Mouse (Mus musculus) heart, embryonic 16.5 days (tissue): ENCODE results near the gene Osbpl7. TPM values are rescaled to one million over a fixed set of nuclear protein-coding genes. Genes with fewer than 3 reads are reported as not detected.

Source experiments
- ATAC-seq: fragments of 200-750 bp; cut with Nextera tagmentation; replicated peaks from 2 replicates; pipeline ENCODE4 v1.8.0; 2017; ENCODE audit warnings: moderate number of reproducible peaks; ENCODE audit not compliant: insufficient read depth, low FRiP score; ENCODE audit errors: extremely low read depth
- H3K27ac ChIP-seq: fragments of 300-500 bp; sonication (generic); 2 replicates; pipeline ENCODE4 v1.5.1; 2014; ENCODE audit warnings: mild to moderate bottlenecking, low read length, control low read depth, moderate library complexity
- H3K27me3 ChIP-seq: fragments of 300-500 bp; sonication (generic); 2 replicates; pipeline ENCODE4 v1.6.1; 2014; ENCODE audit warnings: low read length, mixed read lengths; ENCODE audit not compliant: control insufficient read depth, insufficient read depth
- H3K36me3 ChIP-seq: fragments of 300-500 bp; sonication (generic); 2 replicates; pipeline ENCODE4 v1.6.1; 2014; ENCODE audit not compliant: control insufficient read depth, insufficient read depth
- H3K4me1 ChIP-seq: fragments of 300-500 bp; sonication (generic); 2 replicates; pipeline ENCODE4 v1.6.1; 2014; ENCODE audit warnings: low read length, mixed read lengths; ENCODE audit not compliant: control insufficient read depth, insufficient read depth
- H3K4me2 ChIP-seq: fragments of 300-500 bp; sonication (generic); 2 replicates; pipeline ENCODE4 v1.6.1; 2014; ENCODE audit warnings: low read depth, mild to moderate bottlenecking, control low read depth, low read length
- H3K4me3 ChIP-seq: fragments of 300-500 bp; sonication (generic); 2 replicates; pipeline ENCODE4 v1.5.1; 2014; ENCODE audit warnings: mild to moderate bottlenecking, control low read depth, low read length
- H3K9ac ChIP-seq: fragments of 300-500 bp; sonication (generic); 2 replicates; pipeline ENCODE4 v1.6.1; 2014; ENCODE audit warnings: low read length, control low read depth
- H3K9me3 ChIP-seq: fragments of 300-500 bp; sonication (generic); replicated peaks from 2 replicates; pipeline ENCODE4 v1.6.1; 2016; ENCODE audit warnings: low read length; ENCODE audit not compliant: control insufficient read depth
- WGBS: fragments of 180-500 bp; shearing (Covaris S2); extraction: QIAGEN DNeasy Blood & Tissue Kit; methylation state at CpG from one replicate; pipeline ENCODE4 v1.1.7; 2014; 5-methylcytosine and 5-hydroxymethylcytosine counted together
- microRNA-seq: library from miRNA; unstranded; fragments of <30 nt; microRNA quantifications from one replicate; pipeline ENCODE4, GENCODE M21; 2017
- polyA plus RNA-seq: library from polyadenylated mRNA; unstranded; fragments of >200 nt; fragmentation: Nextera tagmentation; extraction: Ambion mirVana; gene quantifications from 2 replicates; pipeline ENCODE4 v1.2.1, GENCODE M21; 2015

Osbpl7 gene
- polyA plus RNA-seq, 1 experiment from 2014 or later = 5.5 TPM

DNA sequence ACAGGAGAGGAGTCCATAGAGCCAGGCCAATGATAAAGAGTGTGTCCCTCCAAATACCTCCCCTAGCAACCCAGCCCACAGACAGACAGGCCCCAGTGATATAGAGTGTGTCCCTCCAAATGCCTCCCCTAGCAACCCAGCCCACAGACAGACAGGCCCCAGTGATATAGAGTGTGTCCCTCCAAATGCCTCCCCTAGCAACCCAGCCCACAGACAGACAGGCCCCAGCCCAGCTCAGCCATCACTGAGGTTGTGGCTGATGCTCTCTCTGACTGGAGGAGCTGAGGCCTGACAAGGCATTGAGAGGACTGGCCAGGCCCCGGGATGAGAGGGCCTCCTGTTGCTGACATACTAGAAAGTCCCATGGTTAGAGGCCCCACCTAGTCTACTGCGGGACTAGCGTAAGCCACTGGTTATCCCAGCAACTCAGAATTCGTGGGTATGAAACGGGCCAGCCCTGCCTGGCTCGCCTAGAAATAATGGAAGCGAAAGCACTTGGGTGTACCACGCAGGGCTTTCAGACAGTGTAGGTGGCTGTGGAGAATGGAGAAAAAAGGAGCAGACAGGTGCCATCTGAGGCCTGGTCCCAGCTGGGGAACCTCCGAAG is 62.2 kb downstream of the Osbpl7 start:
- H3K9ac ChIP-seq = no peak overlapping the region
- no peak overlapping the region for H3K4me3 ChIP-seq
- H3K36me3 ChIP-seq = no peaks in the 10 kb centered on the region
- H3K27me3 ChIP-seq = peaks cover 49% of the 10 kb centered on the region
- no peaks in the 10 kb centered on the region for H3K9me3 ChIP-seq
- peaks cover 11% of the 10 kb centered on the region for H3K4me1 ChIP-seq
- 78% methylated on average over 9 of the region's 9 CpGs for WGBS
- H3K4me2 ChIP-seq = no peak overlapping the region
- H3K27ac ChIP-seq = no peak overlapping the region
- no peak for ATAC-seq

DNA sequence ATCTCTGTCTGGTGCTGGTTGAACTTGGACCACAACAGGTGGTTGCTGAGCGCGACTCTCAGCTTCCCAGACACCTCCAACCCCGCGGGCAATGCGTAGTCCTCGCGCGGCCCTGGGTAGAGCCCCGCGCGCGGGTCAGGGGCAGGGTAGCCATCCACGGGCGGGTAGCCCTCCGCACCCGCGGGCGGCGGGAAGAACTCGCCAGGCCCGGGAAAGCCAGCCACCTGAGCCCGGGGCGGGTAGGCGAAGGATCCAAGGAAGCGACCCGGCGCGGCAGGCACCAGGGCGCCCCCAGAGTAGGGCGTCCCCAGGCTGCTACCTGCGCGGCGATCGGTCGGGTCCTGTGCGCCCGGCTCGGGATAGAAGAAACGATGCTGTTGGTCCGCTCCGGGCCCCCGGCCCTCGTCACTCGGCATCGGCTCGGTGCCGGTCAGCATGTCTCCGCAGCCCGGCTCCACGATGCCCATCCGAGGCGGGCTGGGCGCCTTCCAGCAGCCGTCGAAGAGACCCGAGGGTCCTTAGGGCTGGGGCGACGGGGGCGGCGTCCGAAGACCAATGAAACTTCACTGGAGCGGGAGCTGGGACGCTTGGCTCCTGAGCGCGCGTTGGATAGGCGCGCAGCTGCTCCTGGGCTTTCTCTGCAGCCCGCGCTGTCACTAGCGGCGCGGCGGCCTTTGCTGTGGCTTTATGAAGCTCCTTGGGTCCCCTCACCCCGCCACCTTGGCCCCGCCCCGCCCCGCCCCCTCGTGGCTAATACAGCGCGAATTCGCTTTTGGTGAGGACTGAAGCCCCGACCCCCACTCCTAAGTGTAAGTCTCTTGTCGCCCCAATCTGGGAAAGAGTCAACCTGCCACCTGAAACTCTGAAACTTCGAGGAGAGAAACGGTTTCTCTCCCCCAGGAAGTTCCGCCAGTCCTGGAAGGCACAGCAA is 64.5 kb downstream of the Osbpl7 start, which contains the start of gene Tbx21:
Gene Tbx21, minus strand, starts transcription at position 661 of the 931 bp plus-strand sequence.
- peak within 1 kb of the TSS; percentile 53 for H3K4me3 ChIP-seq
- peaks cover 11% of the 10 kb centered on the region for H3K4me1 ChIP-seq
- peaks cover 66% of the 10 kb centered on the region for H3K27me3 ChIP-seq
- 0 out of 2 replicates have a peak, but pooled peaks have one; percentile 15 for ATAC-seq
- H3K27ac ChIP-seq = no peak within 1 kb of the TSS
- H3K9ac ChIP-seq = peak within 1 kb of the TSS; percentile 38
- WGBS = under 1% methylated on average over 87 of the region's 87 CpGs
- peak within 1 kb of the TSS; percentile 70 for H3K4me2 ChIP-seq
- H3K36me3 ChIP-seq = no peaks in the 10 kb centered on the region
- H3K9me3 ChIP-seq = no peaks in the 10 kb centered on the region

DNA sequence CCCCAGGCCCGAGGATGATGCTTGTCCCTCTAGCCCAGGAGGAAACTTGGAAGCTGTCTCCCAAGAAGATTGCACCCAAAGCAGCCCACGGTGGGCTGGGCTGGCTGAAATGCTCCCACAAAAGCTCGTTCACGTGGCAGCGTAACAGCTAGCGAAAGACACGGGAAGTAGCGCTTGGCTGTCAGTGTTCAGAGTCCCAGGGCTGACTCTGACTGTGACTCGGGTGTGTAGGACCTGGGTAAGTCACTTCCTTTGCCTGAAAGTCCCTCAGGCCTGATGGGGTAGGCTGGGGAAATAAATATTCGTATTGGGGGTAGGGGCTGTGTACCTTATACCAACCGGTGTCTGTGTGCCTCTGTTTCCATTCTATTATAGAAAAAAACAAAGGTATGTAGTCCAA is 65.4 kb downstream of the Osbpl7 start:
- H3K27me3 ChIP-seq = peaks cover 68% of the 10 kb centered on the region
- no peak overlapping the region for H3K27ac ChIP-seq
- H3K4me1 ChIP-seq = peaks cover 11% of the 10 kb centered on the region
- WGBS = 9% methylated on average over 11 of the region's 11 CpGs
- H3K9me3 ChIP-seq = no peaks in the 10 kb centered on the region
- H3K9ac ChIP-seq = no peak overlapping the region
- no peaks in the 10 kb centered on the region for H3K36me3 ChIP-seq
- no peak for ATAC-seq
- H3K4me3 ChIP-seq = peak overlapping the region; percentile 53
- H3K4me2 ChIP-seq = peak overlapping the region; percentile 70

Small RNA genes within 50 kb of the gene (microRNA-seq; reads per million reads assigned to microRNA genes)
- gene Mir8103 = 1.6 reads per million

Other genes with a start within 250 kb of the Osbpl7 start
- gene Nfe2l1, start 220.7 kb upstream of the Osbpl7 start, polyA plus RNA-seq = 81.3 and 90.1 TPM in 2 replicates
- 118 and 129 TPM in 2 replicates for gene Copz2, start 200.8 kb upstream of the Osbpl7 start, polyA plus RNA-seq
- gene Cdk5rap3, start 134.1 kb upstream of the Osbpl7 start, polyA plus RNA-seq = 48.7 and 60.5 TPM in 2 replicates
- gene Prr15l, start 122.5 kb upstream of the Osbpl7 start, polyA plus RNA-seq = 1.0 and 5.6 TPM in 2 replicates
- gene Pnpo, start 106.6 kb upstream of the Osbpl7 start, polyA plus RNA-seq = 45.8 and 48.9 TPM in 2 replicates
- 15.2 and 15.7 TPM in 2 replicates for gene Sp2, start 67.7 kb upstream of the Osbpl7 start, polyA plus RNA-seq
- gene Sp6, start 37.2 kb upstream of the Osbpl7 start, polyA plus RNA-seq = 0.21 TPM in 1 of 2 replicates, not detected in the other
- 19.1 and 20.4 TPM in 2 replicates for gene Scrn2, start 20.7 kb upstream of the Osbpl7 start, polyA plus RNA-seq
- gene Lrrc46, start 9.2 kb upstream of the Osbpl7 start, polyA plus RNA-seq = 1.1 and 2.0 TPM in 2 replicates
- gene Mrpl10, start 9.1 kb upstream of the Osbpl7 start, polyA plus RNA-seq = 66.9 and 67.5 TPM in 2 replicates
- gene Tbx21, start 64.7 kb downstream of the Osbpl7 start, polyA plus RNA-seq = 0.41 and 0.46 TPM in 2 replicates
- gene Tbkbp1, start 100.9 kb downstream of the Osbpl7 start, polyA plus RNA-seq = 3.8 and 4.3 TPM in 2 replicates
- 30.1 and 31.3 TPM in 2 replicates for gene Kpnb1, start 137.3 kb downstream of the Osbpl7 start, polyA plus RNA-seq
- gene Npepps, start 230.0 kb downstream of the Osbpl7 start, polyA plus RNA-seq = 87.4 and 92.9 TPM in 2 replicates